In genomic region chr1:191278324-191278723, GRCm38 (mm10) we compare ENCODE assay signal across 23 mouse cellular contexts. TPM values are rescaled to one million over a fixed set of nuclear protein-coding genes. Genes with fewer than 3 reads are reported as not detected.
A peak's percentile ranks its signal among the peaks of the same experiment; 100 is the strongest.
DNase-seq lines count a peak whose midpoint lies in the region; ATAC-seq and TF ChIP-seq lines count a peak whose summit lies in the region.
"Had no signal": no experiment of that assay in that cellular context is flagged by ENCODE, and none has a peak within 500 bp of the region (broad histone marks: within the 10 kb centered on the region; RNA-seq: fewer than 3 reads in every experiment).

No protein-coding gene starts in this region.

- no peaks in the 10 kb centered on the region for H3K36me3 ChIP-seq in intestine, embryonic 16.5 days (ENCODE audit: control insufficient read depth, insufficient read depth, low read length)
- no peaks in the 10 kb centered on the region for H3K36me3 ChIP-seq in intestine, embryonic 15.5 days
- no peaks in the 10 kb centered on the region for H3K36me3 ChIP-seq in lung, embryonic 16.5 days (ENCODE audit: control insufficient read depth, insufficient read depth, low read length)
- H3K36me3 ChIP-seq in macrophage (ENCODE audit: inconsistent target): no peaks in the 10 kb centered on the region
- H3K36me3 ChIP-seq in stomach, postnatal 0 days (ENCODE audit: control insufficient read depth, insufficient read depth, low read length): no peaks in the 10 kb centered on the region
- H3K36me3 ChIP-seq in hindbrain, embryonic 12.5 days: no peaks in the 10 kb centered on the region
- H3K36me3 ChIP-seq: heart, embryonic 13.5 days; hindbrain, embryonic 15.5 days; limb, embryonic 10.5 days; limb, embryonic 15.5 days; midbrain, embryonic 12.5 days had no signal

- peaks cover 65% of the 10 kb centered on the region for H3K79me2 ChIP-seq in macrophage (ENCODE audit: inconsistent target)

- H3K9me3 ChIP-seq in intestine, embryonic 16.5 days (ENCODE audit: control insufficient read depth, low read length): no peaks in the 10 kb centered on the region
- H3K9me3 ChIP-seq in intestine, embryonic 15.5 days: no peaks in the 10 kb centered on the region
- no peaks in the 10 kb centered on the region for H3K9me3 ChIP-seq in lung, embryonic 16.5 days (ENCODE audit: control insufficient read depth, low read length)
- no peaks in the 10 kb centered on the region for H3K9me3 ChIP-seq in stomach, postnatal 0 days (ENCODE audit: control insufficient read depth, low read length)
- H3K9me3 ChIP-seq in hindbrain, embryonic 12.5 days (replicated peaks): no peaks in the 10 kb centered on the region
- H3K9me3 ChIP-seq: heart, embryonic 13.5 days; hindbrain, embryonic 15.5 days; limb, embryonic 10.5 days; limb, embryonic 15.5 days; midbrain, embryonic 12.5 days had no signal

- H3K9ac ChIP-seq in intestine, embryonic 16.5 days (ENCODE audit: low read depth, low read length): no peak overlapping the region
- no peak overlapping the region for H3K9ac ChIP-seq in intestine, embryonic 15.5 days
- H3K9ac ChIP-seq in lung, embryonic 16.5 days (ENCODE audit: low read length): no peak overlapping the region
- no peak overlapping the region for H3K9ac ChIP-seq in stomach, postnatal 0 days (ENCODE audit: low read length)
- no peak overlapping the region for H3K9ac ChIP-seq in hindbrain, embryonic 12.5 days
- H3K9ac ChIP-seq: forebrain, postnatal 0 days; heart, embryonic 13.5 days; hindbrain, embryonic 15.5 days; limb, embryonic 15.5 days; midbrain, embryonic 12.5 days had no signal

- no peak for TF ChIP-seq EP300 in stomach, postnatal 0 days (optimal IDR thresholded peaks at IDR 0.05)

- no peak overlapping the region for H3K4me3 ChIP-seq in intestine, embryonic 16.5 days (ENCODE audit: low read length)
- no peak overlapping the region for H3K4me3 ChIP-seq in intestine, embryonic 15.5 days (replicated peaks)
- H3K4me3 ChIP-seq in lung, embryonic 16.5 days (ENCODE audit: low read length): no peak overlapping the region
- H3K4me3 ChIP-seq in macrophage (ENCODE audit: inconsistent target): no peak overlapping the region
- no peak overlapping the region for H3K4me3 ChIP-seq in stomach, postnatal 0 days (ENCODE audit: low read depth, low read length)
- no peak overlapping the region for H3K4me3 ChIP-seq in hindbrain, embryonic 12.5 days
- H3K4me3 ChIP-seq: erythroblast, embryonic 14.5 days; heart, embryonic 13.5 days; hindbrain, embryonic 15.5 days; limb, embryonic 10.5 days; limb, embryonic 15.5 days; midbrain, embryonic 12.5 days had no signal

- WGBS in intestine, embryonic 16.5 days: 86% methylated on average over 4 of the region's 4 CpGs
- 73% methylated on average over 4 of the region's 4 CpGs for WGBS in intestine, embryonic 15.5 days
- 65% methylated on average over 4 of the region's 4 CpGs for WGBS in lung, embryonic 16.5 days
- WGBS in macrophage (ENCODE audit: missing documents): 78% methylated on average over 4 of the region's 4 CpGs
- WGBS in stomach, postnatal 0 days: 86% methylated on average over 4 of the region's 4 CpGs
- 88% methylated on average over 4 of the region's 4 CpGs for WGBS in hindbrain, embryonic 12.5 days

- peaks cover 12% of the 10 kb centered on the region; the same call in 1 of the 2 replicates for H3K4me1 ChIP-seq in intestine, embryonic 16.5 days (ENCODE audit: control insufficient read depth, insufficient read depth, low read length)
- H3K4me1 ChIP-seq in intestine, embryonic 15.5 days (replicated peaks): 0 out of 2 replicates have a peak, but pooled peaks cover 7% of the 10 kb centered on the region
- H3K4me1 ChIP-seq in lung, embryonic 16.5 days (replicated peaks; ENCODE audit: control insufficient read depth, insufficient read depth, low read length): peaks cover 24% of the 10 kb centered on the region
- peaks cover 2% of the 10 kb centered on the region; the same call in 1 of the 2 replicates for H3K4me1 ChIP-seq in stomach, postnatal 0 days (replicated peaks; ENCODE audit: control insufficient read depth, insufficient read depth)
- no peaks in the 10 kb centered on the region for H3K4me1 ChIP-seq in hindbrain, embryonic 12.5 days
- H3K4me1 ChIP-seq: hindbrain, embryonic 15.5 days had no signal

- no peak for DNase-seq in lung, adult 18-20 months
- DNase-seq in stomach, postnatal 0 days (ENCODE audit: low spot score): no peak
- DNase-seq in cerebellum, postnatal 25 days: no peak
- DNase-seq: cerebellum, adult 11-12 months; cerebellum, adult 9-11 months; forebrain, postnatal 0 days; layer of hippocampus, postnatal 36 days; thymus, adult 2 months; thymus, postnatal 36 days had no signal

- H3K27ac ChIP-seq in intestine, embryonic 16.5 days (ENCODE audit: low read length): peak overlapping the region; percentile 61; the same call in 1 of the 2 replicates
- no peak overlapping the region for H3K27ac ChIP-seq in intestine, embryonic 15.5 days
- H3K27ac ChIP-seq in lung, embryonic 16.5 days (ENCODE audit: low read length): peak overlapping the region; percentile 77
- peak overlapping the region; percentile 5; the same call in 1 of the 2 replicates for H3K27ac ChIP-seq in macrophage
- peak overlapping the region; percentile 35; the same call in 1 of the 2 replicates for H3K27ac ChIP-seq in stomach, postnatal 0 days (replicated peaks)
- no peak overlapping the region for H3K27ac ChIP-seq in hindbrain, embryonic 12.5 days
- H3K27ac ChIP-seq: hindbrain, embryonic 15.5 days; kidney, postnatal 0 days; limb, embryonic 10.5 days; limb, embryonic 15.5 days; midbrain, embryonic 12.5 days had no signal

- no peak for TF ChIP-seq CTCF in stomach, postnatal 0 days (IDR thresholded peaks at IDR 0.05; ENCODE audit: low read depth)

- H3K4me2 ChIP-seq in intestine, embryonic 16.5 days (ENCODE audit: low read depth, low read length): no peak overlapping the region
- H3K4me2 ChIP-seq in intestine, embryonic 15.5 days (replicated peaks): no peak overlapping the region
- peak overlapping the region; percentile 14; the same call in 1 of the 2 replicates for H3K4me2 ChIP-seq in lung, embryonic 16.5 days (ENCODE audit: low read depth, low read length)
- no peak overlapping the region for H3K4me2 ChIP-seq in stomach, postnatal 0 days (replicated peaks; ENCODE audit: low read depth)
- no peak overlapping the region for H3K4me2 ChIP-seq in hindbrain, embryonic 12.5 days (replicated peaks)
- H3K4me2 ChIP-seq: hindbrain, embryonic 15.5 days; limb, embryonic 15.5 days; midbrain, embryonic 12.5 days had no signal

- H3K27me3 ChIP-seq in intestine, embryonic 16.5 days (replicated peaks; ENCODE audit: control insufficient read depth, insufficient read depth, low read length): no peaks in the 10 kb centered on the region
- H3K27me3 ChIP-seq in intestine, embryonic 15.5 days (replicated peaks): no peaks in the 10 kb centered on the region
- H3K27me3 ChIP-seq in lung, embryonic 16.5 days (ENCODE audit: control insufficient read depth, insufficient read depth, low read depth, low read length): no peaks in the 10 kb centered on the region
- H3K27me3 ChIP-seq in stomach, postnatal 0 days (ENCODE audit: control insufficient read depth, insufficient read depth, low read length): no peaks in the 10 kb centered on the region
- H3K27me3 ChIP-seq in hindbrain, embryonic 12.5 days: no peaks in the 10 kb centered on the region
- H3K27me3 ChIP-seq: heart, embryonic 13.5 days; hindbrain, embryonic 15.5 days; limb, embryonic 15.5 days; midbrain, embryonic 12.5 days; Patski had no signal

- ATAC-seq in intestine, embryonic 16.5 days: no peak
- no peak for ATAC-seq in intestine, embryonic 15.5 days
- ATAC-seq in lung, embryonic 16.5 days (ENCODE audit: low read depth): no peak
- ATAC-seq in stomach, postnatal 0 days (ENCODE audit: low FRiP score, low TSS enrichment): no peak
- ATAC-seq in hindbrain, embryonic 12.5 days (ENCODE audit: low FRiP score): no peak
- ATAC-seq: forebrain, postnatal 0 days; inflammation-experienced regulatory T-cells, adult 6 months had no signal

RNA-seq across cellular contexts. Expression of gene Nenf, which starts 39.7 kb away (rescaled TPM):
- 83.3 and 88.7 TPM in 2 replicates for polyA plus RNA-seq in intestine, embryonic 16.5 days (2015; fragmentation: Nextera tagmentation; extraction: Ambion mirVana)
- 91.3 and 94.3 TPM in 2 replicates for polyA plus RNA-seq in intestine, embryonic 15.5 days (2015; fragmentation: Nextera tagmentation; extraction: Ambion mirVana)
- polyA plus RNA-seq in lung, embryonic 16.5 days (2015; fragmentation: Nextera tagmentation; extraction: Ambion mirVana): 97.7 and 107 TPM in 2 replicates
- total RNA-seq in macrophage (2018; cell fraction: chromatin; rRNA removed): 10 to 100 TPM in 1 of 26 experiments, 1 to 10 TPM in 14, not detected in 11; 1.4 to 13.4 (median 2.5) TPM
- total RNA-seq in macrophage (2018; cell fraction: cytosol; rRNA removed): 10 to 100 TPM; 48.8 to 69.1 (median 56.8) TPM
- 10 to 100 TPM in 18 of 26 experiments, 1 to 10 TPM in 8; 3.8 to 23.1 (median 13.1) TPM for total RNA-seq in macrophage (2018; cell fraction: nucleus; rRNA removed)
- 30.8 to 55.9 TPM (median 45.1 TPM) in 3 replicates for polyA plus RNA-seq in macrophage (2018)
- 117 and 120 TPM in 2 replicates for polyA plus RNA-seq in stomach, postnatal 0 days (2015; fragmentation: Nextera tagmentation; extraction: Ambion mirVana)
- polyA plus RNA-seq in hindbrain, embryonic 12.5 days (2016; fragmentation: Nextera tagmentation; extraction: Ambion mirVana): 81.0 and 87.3 TPM in 2 replicates

RNA-seq across cellular contexts. Expression of gene Tmem206, which starts 47.4 kb away (rescaled TPM):
- 18.2 and 19.3 TPM in 2 replicates for polyA plus RNA-seq in intestine, embryonic 16.5 days (2015; fragmentation: Nextera tagmentation; extraction: Ambion mirVana)
- 16.4 and 16.9 TPM in 2 replicates for polyA plus RNA-seq in intestine, embryonic 15.5 days (2015; fragmentation: Nextera tagmentation; extraction: Ambion mirVana)
- polyA plus RNA-seq in lung, embryonic 16.5 days (2015; fragmentation: Nextera tagmentation; extraction: Ambion mirVana): 22.8 and 23.4 TPM in 2 replicates
- total RNA-seq in macrophage (2018; cell fraction: chromatin; rRNA removed): 10 to 100 TPM in 23 of 26 experiments, 1 to 10 TPM in 3; 5.9 to 95.6 (median 32.8) TPM
- 10 to 100 TPM; 37.3 to 87.6 (median 63.9) TPM for total RNA-seq in macrophage (2018; cell fraction: cytosol; rRNA removed)
- 100 to 1,000 TPM in 9 of 26 experiments, 10 to 100 TPM in 17; 18.7 to 147 (median 77.3) TPM for total RNA-seq in macrophage (2018; cell fraction: nucleus; rRNA removed)
- polyA plus RNA-seq in macrophage (2018): 54.6 to 94.7 TPM (median 76.4 TPM) in 3 replicates
- polyA plus RNA-seq in stomach, postnatal 0 days (2015; fragmentation: Nextera tagmentation; extraction: Ambion mirVana): 6.7 and 6.8 TPM in 2 replicates
- polyA plus RNA-seq in hindbrain, embryonic 12.5 days (2016; fragmentation: Nextera tagmentation; extraction: Ambion mirVana): 34.2 and 35.1 TPM in 2 replicates

Comparison
In these comparisons a context has a peak if more than half of its experiments do, and no peak if none do; other contexts are left out.
1. H3K27ac ChIP-seq: peak in intestine, embryonic 16.5 days (single experiment), lung, embryonic 16.5 days (single experiment), macrophage (single experiment) and stomach, postnatal 0 days (single experiment); none in intestine, embryonic 15.5 days (single experiment) and hindbrain, embryonic 12.5 days (single experiment).